Mouse (Mus musculus) hindbrain, embryonic 16.5 days (tissue): ENCODE results near the gene Irx1. TPM values are rescaled to one million over a fixed set of nuclear protein-coding genes. Genes with fewer than 3 reads are reported as not detected.

Source experiments
- ATAC-seq: fragments of 200-750 bp; cut with Nextera tagmentation; 2 replicates; pipeline ENCODE4 v1.8.0; 2017; ENCODE audit warnings: moderate TSS enrichment, moderate library complexity
- H3K27ac ChIP-seq: fragments of 300-500 bp; sonication (generic); 2 replicates; pipeline ENCODE4 v1.5.1; 2014; ENCODE audit warnings: low read depth, mild to moderate bottlenecking, control low read depth, low read length, moderate library complexity
- H3K27me3 ChIP-seq: fragments of 300-500 bp; sonication (generic); replicated peaks from 2 replicates; pipeline ENCODE4 v1.6.1; 2014; ENCODE audit warnings: low read length; ENCODE audit not compliant: control insufficient read depth, insufficient read depth
- H3K36me3 ChIP-seq: fragments of 300-500 bp; sonication (generic); 2 replicates; pipeline ENCODE4 v1.6.1; 2014; ENCODE audit warnings: mild to moderate bottlenecking, low read length, moderate library complexity, mixed read lengths; ENCODE audit not compliant: control insufficient read depth, insufficient read depth
- H3K4me1 ChIP-seq: fragments of 300-500 bp; sonication (generic); 2 replicates; pipeline ENCODE4 v1.6.1; 2014; ENCODE audit warnings: low read depth, low read length; ENCODE audit not compliant: control insufficient read depth, insufficient read depth
- H3K4me2 ChIP-seq: fragments of 300-500 bp; sonication (generic); 2 replicates; pipeline ENCODE4 v1.6.1; 2014; ENCODE audit warnings: mild to moderate bottlenecking, low read length, control low read depth, moderate library complexity
- H3K4me3 ChIP-seq: fragments of 300-500 bp; sonication (generic); 2 replicates; pipeline ENCODE4 v1.5.1; 2014; ENCODE audit warnings: mild to moderate bottlenecking, low read length, control low read depth, moderate library complexity
- H3K9ac ChIP-seq: fragments of 300-500 bp; sonication (generic); 2 replicates; pipeline ENCODE4 v1.6.1; 2014; ENCODE audit warnings: low read depth, mild to moderate bottlenecking, control low read depth, low read length, moderate library complexity
- H3K9me3 ChIP-seq: fragments of 300-500 bp; sonication (generic); 2 replicates; pipeline ENCODE4 v1.6.1; 2014; ENCODE audit warnings: mild to moderate bottlenecking, low read length, moderate library complexity; ENCODE audit not compliant: control insufficient read depth
- WGBS: fragments of 180-500 bp; shearing (Covaris S2); extraction: QIAGEN DNeasy Blood & Tissue Kit; methylation state at CpG from one replicate; pipeline ENCODE4 v1.1.7; 2014; 5-methylcytosine and 5-hydroxymethylcytosine counted together
- polyA plus RNA-seq: library from polyadenylated mRNA; unstranded; fragments of >200 nt; fragmentation: Nextera tagmentation; extraction: Ambion mirVana; gene quantifications from 2 replicates; pipeline ENCODE4 v1.2.1, GENCODE M21; 2015

Irx1 gene
- polyA plus RNA-seq, 1 experiment from 2014 or later, result 4.1 TPM

DNA sequence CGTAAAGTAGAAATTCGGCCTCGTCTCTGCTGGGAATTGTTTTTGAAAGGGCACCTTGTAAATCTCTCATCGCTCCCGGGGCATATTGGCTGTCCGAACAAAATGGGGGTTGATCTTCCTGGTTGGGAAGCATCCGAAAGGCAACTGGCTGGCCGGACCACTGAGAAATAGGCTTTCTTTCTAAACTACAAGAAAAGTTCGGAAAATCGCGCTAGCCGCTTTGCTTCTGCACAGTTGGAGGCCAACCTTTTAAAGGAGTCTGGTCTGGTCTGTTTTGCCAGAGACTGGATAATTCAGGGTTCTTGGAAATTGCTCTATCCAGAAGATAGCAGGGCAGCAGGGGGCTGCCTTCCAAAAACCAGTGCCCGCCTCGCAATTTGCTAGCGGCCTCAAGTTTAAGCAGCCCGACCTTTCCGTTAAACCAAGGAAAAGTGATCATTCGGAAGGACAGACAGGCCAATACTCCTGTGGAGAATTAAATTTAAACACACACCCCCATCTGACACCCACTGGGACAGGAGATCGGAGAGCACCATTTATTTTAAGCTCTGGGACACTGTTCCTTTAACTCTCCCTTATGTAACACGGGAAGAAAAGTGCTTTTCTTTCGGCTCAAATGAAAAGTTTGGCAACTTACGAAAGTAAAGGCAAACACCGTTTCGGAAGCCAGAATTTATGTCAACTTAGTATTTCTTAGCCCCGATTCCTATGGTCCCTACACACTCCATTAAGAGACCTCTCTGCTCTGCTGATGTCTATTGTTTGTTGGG, 1.4 kb downstream of the Irx1 start:
- Histone ChIP-seq H3K36me3 (no peaks in the 10 kb centered on the region), H3K4me3 (peak overlapping the region; percentile 56), H3K9me3 (no peaks in the 10 kb centered on the region), H3K4me2 (peak overlapping the region; percentile 68), H3K9ac (peak overlapping the region; percentile 75), H3K4me1 (peaks cover 12% of the 10 kb centered on the region), H3K27ac (peak overlapping the region; percentile 40; the same call in 1 of the 2 replicates), H3K27me3 (peaks cover 19% of the 10 kb centered on the region)
- no peak for ATAC-seq
- 1% methylated on average over 25 of the region's 25 CpGs for WGBS

- Histone ChIP-seq H3K9me3 (no peaks in the 10 kb centered on the region), H3K4me2 (peak overlapping the region; percentile 59), H3K9ac (no peak overlapping the region), H3K4me3 (peak overlapping the region; percentile 56), H3K27me3 (peaks cover 16% of the 10 kb centered on the region), H3K4me1 (peaks cover 12% of the 10 kb centered on the region), H3K27ac (0 out of 2 replicates have a peak overlapping the region, but pooled peaks have one; percentile 60), H3K36me3 (no peaks in the 10 kb centered on the region)
- 17% methylated on average over 9 of the region's 9 CpGs for WGBS
- no peak for ATAC-seq
Measured at GRCm38 (mm10) chr13:71960846-71961735, 2.4 kb downstream of the Irx1 start.

GRCm38 (mm10) chr13:71960277-71960672, 3.2 kb downstream of the Irx1 start:
- peak overlapping the region; percentile 56 for H3K4me3 ChIP-seq
- WGBS, result 5% methylated on average over 9 of the region's 9 CpGs
- H3K9me3 ChIP-seq, result no peaks in the 10 kb centered on the region
- peak overlapping the region; percentile 69; the same call in 1 of the 2 replicates for H3K27ac ChIP-seq
- peak overlapping the region; percentile 59 for H3K4me2 ChIP-seq
- H3K36me3 ChIP-seq, result no peaks in the 10 kb centered on the region
- ATAC-seq, result no peak
- H3K4me1 ChIP-seq, result peaks cover 12% of the 10 kb centered on the region
- peak overlapping the region; percentile 59 for H3K9ac ChIP-seq
- H3K27me3 ChIP-seq, result peaks cover 8% of the 10 kb centered on the region

GRCm38 (mm10) chr13:71959361-71960276, 3.9 kb downstream of the Irx1 start:
- Histone ChIP-seq H3K27ac (peak overlapping the region; percentile 69; the same call in 1 of the 2 replicates), H3K4me1 (peaks cover 12% of the 10 kb centered on the region), H3K9me3 (no peaks in the 10 kb centered on the region), H3K4me3 (peak overlapping the region; percentile 56), H3K9ac (peak overlapping the region; percentile 59), H3K36me3 (no peaks in the 10 kb centered on the region), H3K4me2 (peak overlapping the region; percentile 59), H3K27me3 (peaks cover 7% of the 10 kb centered on the region)
- 3% methylated on average over 76 of the region's 76 CpGs for WGBS
- ATAC-seq, result 0 out of 2 replicates have a peak, but pooled peaks have one; percentile 22

GRCm38 (mm10) chr13:71958651-71959050, 4.9 kb downstream of the Irx1 start:
- Histone ChIP-seq H3K9ac (peak overlapping the region; percentile 59), H3K27me3 (peaks cover 7% of the 10 kb centered on the region), H3K36me3 (no peaks in the 10 kb centered on the region), H3K9me3 (no peaks in the 10 kb centered on the region), H3K4me1 (peaks cover 13% of the 10 kb centered on the region), H3K27ac (peak overlapping the region; percentile 69; the same call in 1 of the 2 replicates), H3K4me2 (peak overlapping the region; percentile 59), H3K4me3 (peak overlapping the region; percentile 56)
- 6% methylated on average over 16 of the region's 16 CpGs for WGBS
- no peak for ATAC-seq

DNA sequence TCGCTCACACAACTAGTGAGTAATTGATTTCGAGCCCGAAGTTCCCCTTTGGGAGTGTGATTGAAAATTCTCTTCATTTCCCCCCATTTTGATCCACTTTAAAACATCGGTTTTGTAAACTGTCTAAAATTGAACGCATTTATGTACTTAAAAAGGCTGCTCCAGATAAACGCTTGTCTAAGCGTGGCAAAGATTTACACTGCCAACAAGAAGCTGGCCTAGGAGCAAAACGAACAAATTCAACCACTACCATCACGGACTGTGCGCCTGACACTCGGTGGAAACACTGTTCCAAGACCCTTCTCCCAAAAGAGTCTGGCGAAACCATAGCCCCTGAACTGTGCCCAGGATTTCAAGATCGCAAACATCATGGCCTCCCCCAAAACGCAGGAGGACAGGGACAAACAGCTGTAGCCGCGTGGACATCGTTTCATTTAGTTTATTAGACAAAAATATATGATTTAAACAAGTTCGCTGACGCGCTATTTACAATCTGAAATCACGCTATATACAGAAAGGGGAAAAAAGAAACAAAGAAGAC, 5.6 kb downstream of the Irx1 start:
- H3K4me2 ChIP-seq, result peak overlapping the region; percentile 59
- peak overlapping the region; percentile 56 for H3K4me3 ChIP-seq
- 8% methylated on average over 21 of the region's 21 CpGs for WGBS
- H3K27ac ChIP-seq, result no peak overlapping the region
- H3K36me3 ChIP-seq, result no peaks in the 10 kb centered on the region
- no peak for ATAC-seq
- peaks cover 13% of the 10 kb centered on the region for H3K4me1 ChIP-seq
- no peaks in the 10 kb centered on the region for H3K9me3 ChIP-seq
- peaks cover 7% of the 10 kb centered on the region for H3K27me3 ChIP-seq
- H3K9ac ChIP-seq, result 0 out of 2 replicates have a peak overlapping the region, but pooled peaks have one; percentile 39

DNA sequence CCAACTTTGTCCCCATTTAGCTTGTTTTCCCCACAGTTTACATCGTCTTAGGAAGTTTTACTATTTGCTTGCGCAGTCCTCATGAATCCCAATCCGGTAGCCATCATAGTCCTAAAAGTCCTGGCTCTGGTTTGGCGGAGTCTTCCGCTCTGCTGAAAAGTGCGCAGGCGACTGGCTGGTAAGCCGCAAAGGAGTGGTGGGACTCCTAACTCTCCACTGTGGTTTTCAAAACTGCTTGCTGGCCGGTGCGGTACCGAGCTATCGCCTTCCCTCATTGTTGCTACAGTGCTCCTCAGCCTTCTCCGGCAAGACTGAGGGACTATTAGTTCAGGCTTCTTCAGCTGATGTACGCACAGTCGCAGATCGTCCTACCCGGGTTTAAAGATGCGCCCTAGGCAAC, 6.4 kb downstream of the Irx1 start:
- Histone ChIP-seq H3K36me3 (no peaks in the 10 kb centered on the region), H3K4me1 (peaks cover 15% of the 10 kb centered on the region), H3K4me2 (peak overlapping the region; percentile 59), H3K9ac (peak overlapping the region; percentile 39), H3K27ac (no peak overlapping the region; the same call in 1 of the 2 replicates), H3K4me3 (peak overlapping the region; percentile 56), H3K27me3 (peaks cover 7% of the 10 kb centered on the region), H3K9me3 (no peaks in the 10 kb centered on the region)
- 13% methylated on average over 18 of the region's 18 CpGs for WGBS
- no peak for ATAC-seq

DNA sequence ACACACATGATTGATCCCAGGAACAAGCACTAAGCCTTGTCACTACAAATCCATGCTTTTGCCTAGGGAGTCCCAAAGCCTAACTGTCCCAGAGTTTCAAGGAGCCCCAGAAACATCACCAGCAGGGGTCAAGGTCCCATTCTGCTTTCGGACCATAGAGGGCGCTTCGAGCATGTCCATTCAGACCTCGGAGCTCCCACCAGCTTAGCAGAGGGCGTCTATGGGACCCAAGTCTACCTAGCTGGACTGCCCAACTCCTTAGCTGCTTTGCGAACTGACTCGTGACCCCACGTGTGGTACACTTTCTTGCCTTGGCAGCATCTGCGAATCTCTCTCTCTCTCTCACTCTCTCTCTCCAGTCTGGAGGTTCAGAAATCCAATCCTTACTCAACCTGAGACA, 7.0 kb downstream of the Irx1 start:
- H3K9ac ChIP-seq, result no peak overlapping the region
- H3K27me3 ChIP-seq, result peaks cover 7% of the 10 kb centered on the region
- H3K4me1 ChIP-seq, result peaks cover 19% of the 10 kb centered on the region
- no peaks in the 10 kb centered on the region for H3K9me3 ChIP-seq
- 2% methylated on average over 9 of the region's 9 CpGs for WGBS
- peak; percentile 34; the same call in 1 of the 2 replicates for ATAC-seq
- H3K4me3 ChIP-seq, result peak overlapping the region; percentile 56; the same call in 1 of the 2 replicates
- H3K36me3 ChIP-seq, result no peaks in the 10 kb centered on the region
- peak overlapping the region; percentile 59 for H3K4me2 ChIP-seq
- no peak overlapping the region for H3K27ac ChIP-seq
